Mouse (Mus musculus) adrenal gland, adult 2 months (tissue): ENCODE results near the gene Lrrc36. TPM values are rescaled to one million over a fixed set of nuclear protein-coding genes. Genes with fewer than 3 reads are reported as not detected.

Experiments used
- DNase-seq: peaks from one replicate; pipeline ENCODE4 v3.0.0; 2021
- long read RNA-seq: library from polyadenylated mRNA; stranded (forward); transcript quantifications from one replicate; pipeline ENCODE4 v2.0.0, GENCODE M21; 2021
- polyA plus RNA-seq: library from polyadenylated mRNA; depleted of rRNA; stranded (reverse); fragments of >200 nt; gene quantifications from 2 replicates; pipeline ENCODE4 v1.2.3, GENCODE M21; 2012; rRNA removed
- total RNA-seq, 2 experiments: library from RNA; stranded (reverse); gene quantifications; 2 replicates each; pipeline ENCODE4 v1.2.3; 2021

Lrrc36 gene
- 1 to 10 TPM; 2.7 to 3.0 TPM for total RNA-seq
- polyA plus RNA-seq: 1.3 and 1.5 TPM in 2 replicates
- long read RNA-seq, partial matches to known transcripts: 0 of 2 reads
- long read RNA-seq, other reads (novel, unspliced or antisense): 2 of 2 reads

DNA sequence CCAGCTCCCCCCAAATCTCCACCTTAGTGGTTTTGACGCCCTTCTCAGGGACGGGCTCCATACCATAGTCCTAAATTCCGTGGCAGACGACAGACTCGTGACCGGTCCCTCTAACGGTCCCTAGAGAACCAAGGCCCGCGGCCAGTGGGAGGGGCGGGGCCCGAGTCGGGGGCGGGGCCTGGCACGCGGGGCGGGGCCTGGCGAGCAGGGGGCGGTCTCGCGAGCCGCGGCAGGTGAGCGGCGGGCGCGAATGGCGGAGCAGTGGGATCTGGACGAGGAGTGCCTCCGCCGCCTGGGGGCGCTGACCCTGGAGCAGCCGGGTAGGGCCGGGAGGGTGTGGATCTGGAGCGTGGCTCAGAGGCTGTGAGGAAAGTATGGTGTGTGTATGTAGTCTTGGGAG, at the start of gene Lrrc36, which contains the start of gene Kctd19:
Gene Lrrc36 (plus strand): TSS at position 181 of the 400 bp plus-strand sequence.
Gene Kctd19 (minus strand): TSS at position 112 of the 400 bp plus-strand sequence.
- peak; percentile 62 for DNase-seq

DNA sequence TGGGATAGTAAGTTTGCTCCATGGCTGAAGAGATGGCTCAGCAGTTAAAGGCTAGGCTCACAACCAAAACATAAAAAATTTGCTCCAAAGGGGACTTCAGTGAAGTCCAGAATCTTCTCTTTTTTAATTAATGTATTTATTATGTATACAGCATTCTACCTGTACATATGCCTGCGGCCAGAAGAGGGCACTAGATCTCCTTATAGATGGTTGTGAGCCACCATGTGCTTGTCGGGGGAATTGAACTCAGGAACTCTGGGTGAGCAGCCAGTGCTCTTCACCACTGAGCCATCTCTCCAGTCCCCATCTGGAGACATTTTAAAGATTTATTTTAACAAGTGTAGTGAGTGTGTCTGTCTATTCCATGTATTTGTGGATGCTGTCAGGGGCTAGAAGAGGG, 46.3 kb upstream of the Lrrc36 start:
- DNase-seq: no peak

DNA sequence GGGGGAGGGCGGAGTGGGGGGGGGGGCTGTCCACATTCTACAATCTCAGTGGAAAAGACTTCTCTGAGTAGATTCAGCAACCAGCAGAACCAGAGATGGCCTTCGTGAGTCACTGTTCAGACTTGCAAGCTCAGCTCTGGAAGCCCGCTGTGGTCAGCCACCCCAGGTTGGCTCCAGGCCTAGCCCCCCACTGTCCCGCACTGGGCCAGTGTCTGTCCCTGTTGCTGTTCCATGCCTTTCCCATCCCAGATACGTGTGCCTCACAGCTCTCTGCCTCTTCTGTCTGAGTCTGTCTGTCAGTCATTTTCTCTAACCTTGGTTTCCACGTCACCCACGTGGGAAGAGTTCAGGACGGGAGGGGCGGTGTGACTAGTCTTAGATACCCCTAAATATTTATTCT, 40.9 kb upstream of the Lrrc36 start:
- peak; percentile 65 for DNase-seq

DNA sequence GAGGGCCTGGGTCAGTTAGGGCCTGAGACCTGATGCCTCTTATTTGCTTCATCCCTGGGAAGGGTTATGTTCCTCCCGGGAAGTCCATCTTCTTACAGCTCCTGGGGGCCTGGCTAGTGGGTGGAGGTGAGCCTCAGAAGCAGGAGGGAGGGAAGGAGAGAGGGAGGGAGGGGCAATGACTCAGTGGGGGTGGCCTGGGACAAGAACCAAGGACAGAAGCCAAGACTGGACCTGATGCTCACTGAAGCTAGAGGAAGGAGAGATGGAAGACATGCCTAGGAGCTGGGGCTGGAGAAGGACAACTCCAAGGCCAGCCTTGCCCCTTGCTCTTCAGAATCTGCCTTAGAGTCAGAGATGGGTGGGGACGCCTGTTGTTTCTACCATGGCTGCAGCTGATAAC, 40.3 kb upstream of the Lrrc36 start, which contains the start of gene Plekhg4:
Gene Plekhg4 (plus strand): TSS at position 243 of the 400 bp plus-strand sequence.
- DNase-seq: peak; percentile 80

DNA sequence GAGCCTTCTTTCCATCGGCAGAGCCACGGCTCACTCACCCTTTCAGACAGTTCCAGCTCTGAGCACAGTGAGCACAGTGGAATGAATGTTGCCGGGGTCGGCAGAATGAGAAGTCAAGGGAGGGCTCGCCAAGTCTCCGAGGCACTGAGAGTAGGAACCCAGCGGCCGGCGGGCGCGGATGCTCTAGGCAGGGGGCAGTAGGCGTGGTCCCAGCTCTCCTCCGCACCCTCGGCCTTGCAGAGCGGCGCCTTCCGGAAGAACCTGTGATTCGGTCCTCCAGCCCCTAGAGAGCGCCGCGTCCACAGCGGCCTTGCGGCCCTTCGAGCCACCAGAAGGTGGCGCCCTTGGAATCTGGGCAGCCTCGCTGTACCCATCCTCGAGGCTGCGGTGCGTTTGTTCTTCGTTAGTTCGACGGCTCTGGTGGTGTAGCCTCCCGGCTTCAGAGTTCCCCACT, 38.8 kb upstream of the Lrrc36 start:
- DNase-seq: no peak

DNA sequence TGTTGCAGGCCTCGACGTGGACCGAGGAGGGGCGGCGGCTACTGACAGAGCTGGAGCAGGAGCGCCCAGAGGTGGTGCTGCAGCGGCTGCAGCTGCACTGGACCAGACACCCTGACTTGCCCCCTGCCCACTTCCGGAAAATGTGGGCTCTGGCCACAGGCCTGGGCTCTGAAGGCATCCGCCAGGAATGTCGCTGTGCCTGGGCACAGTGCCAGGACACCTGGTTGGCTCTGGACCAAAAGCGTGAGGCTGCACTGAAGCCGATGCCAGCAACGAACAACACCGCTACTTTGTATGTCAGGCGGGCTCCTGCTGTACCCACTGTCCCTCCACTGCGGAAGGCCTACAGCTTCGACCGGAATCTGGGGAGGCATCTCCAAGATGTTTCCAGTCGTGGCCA, 34.7 kb upstream of the Lrrc36 start:
- DNase-seq: peak; percentile 28

DNA sequence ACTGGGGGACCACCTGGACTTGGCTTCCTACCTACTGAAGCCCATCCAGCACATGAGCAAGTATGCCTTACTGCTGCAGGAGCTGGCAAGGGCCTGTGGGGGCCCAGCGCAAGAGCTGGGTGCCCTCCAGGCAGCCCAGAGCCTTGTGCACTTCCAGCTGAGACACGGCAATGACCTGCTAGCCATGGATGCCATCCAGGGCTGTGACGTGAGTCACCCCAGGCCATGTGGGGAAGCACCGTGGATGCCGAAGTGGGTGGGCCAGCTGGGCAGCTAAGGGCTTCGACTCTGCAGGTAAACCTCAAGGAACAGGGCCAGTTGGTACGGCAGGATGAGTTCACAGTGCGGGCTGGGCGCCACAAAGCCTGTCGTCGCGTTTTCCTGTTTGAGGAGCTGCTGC, 33.1 kb upstream of the Lrrc36 start:
- peak; percentile 59 for DNase-seq

DNA sequence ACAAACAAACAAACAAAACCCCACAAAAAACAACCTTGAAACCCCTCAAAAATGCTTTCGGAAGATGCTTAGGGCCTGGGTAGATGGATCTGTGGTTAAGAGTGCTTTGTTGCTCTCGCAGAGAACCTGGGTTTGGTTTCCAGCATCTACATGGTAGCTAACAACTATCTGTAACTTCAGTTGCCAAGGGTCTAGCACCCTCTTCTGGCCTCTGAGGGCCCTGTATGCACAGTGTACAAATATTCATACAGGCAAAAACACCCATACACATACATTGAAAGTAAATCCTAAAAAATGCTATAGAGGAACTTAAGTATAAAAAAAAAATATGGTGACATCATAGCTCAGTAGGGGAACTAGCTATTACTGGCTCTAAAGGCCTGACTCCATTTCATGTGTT, 29.3 kb upstream of the Lrrc36 start:
- DNase-seq: no peak

DNA sequence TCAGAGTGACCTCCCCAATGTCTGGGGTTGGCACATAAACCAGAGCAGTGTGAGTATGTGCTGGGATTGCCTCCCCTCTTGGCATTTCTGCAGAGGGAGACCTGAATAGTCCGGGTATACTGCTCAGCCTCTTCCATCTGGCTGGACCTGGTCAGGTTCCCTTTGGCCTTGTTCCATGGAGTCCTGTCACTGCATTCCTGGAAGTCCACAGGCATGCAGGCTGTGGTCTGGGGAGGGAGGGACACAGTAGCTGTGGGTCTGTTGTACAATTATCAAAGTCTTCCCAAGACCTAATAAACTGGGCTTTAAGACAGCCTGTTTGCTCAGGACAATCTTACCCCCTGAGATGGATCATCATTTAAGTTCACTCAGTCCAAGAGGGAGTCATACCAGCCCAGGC, 26.2 kb upstream of the Lrrc36 start:
- no peak for DNase-seq

DNA sequence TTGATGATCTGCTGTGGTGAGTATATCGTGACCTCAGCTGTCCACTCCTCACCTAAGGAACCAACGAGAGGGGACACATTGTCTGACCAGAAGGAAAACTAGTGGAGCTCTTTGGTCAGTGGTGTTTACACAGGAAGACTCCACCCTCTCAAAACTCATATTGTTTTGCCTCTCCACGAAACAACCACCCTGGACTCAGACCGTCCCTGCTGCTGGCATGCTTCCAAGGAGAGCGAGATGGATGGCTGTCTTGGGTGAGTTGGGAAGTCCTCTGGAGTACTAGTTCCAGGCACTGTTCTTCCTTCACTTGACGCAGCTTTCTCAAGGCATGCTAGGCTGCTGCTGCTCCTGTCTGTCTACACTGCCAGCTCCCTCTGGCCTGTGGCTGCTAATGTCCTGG, 24.3 kb upstream of the Lrrc36 start:
- DNase-seq: no peak

DNA sequence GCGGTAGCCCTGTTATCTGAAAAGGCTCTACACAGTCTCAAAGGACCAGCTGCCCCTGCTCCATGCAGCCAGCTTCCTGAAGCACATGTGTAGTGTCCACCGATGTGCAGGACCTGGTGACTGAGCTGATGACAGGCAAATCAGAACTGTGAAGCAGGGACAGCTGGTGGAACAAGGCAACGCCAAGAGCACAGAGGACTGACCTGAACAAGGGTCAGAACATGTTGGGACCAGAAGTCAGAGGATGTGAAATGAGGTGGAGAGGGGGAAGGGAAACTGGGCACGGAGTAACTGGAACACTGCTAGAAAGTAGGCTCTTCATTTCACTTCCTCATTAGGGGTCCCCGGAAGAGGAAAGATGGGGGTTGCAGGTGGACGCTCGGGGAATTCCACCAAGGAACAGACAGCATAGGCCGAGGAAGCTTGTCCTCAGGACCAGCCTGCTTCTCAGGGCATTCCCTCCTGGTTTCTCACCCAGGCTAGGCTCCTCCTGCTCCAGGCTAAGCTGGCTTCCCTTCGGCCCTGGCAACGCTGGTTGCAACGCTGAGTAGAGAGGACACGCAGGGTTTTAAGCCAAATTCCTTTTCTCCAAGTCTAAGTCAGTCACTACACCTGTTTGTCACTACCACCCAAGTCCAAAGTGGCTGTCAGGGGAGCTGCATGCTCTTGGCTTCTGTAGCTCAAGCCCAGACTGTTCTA, 20.1 kb upstream of the Lrrc36 start:
- no peak for DNase-seq

DNA sequence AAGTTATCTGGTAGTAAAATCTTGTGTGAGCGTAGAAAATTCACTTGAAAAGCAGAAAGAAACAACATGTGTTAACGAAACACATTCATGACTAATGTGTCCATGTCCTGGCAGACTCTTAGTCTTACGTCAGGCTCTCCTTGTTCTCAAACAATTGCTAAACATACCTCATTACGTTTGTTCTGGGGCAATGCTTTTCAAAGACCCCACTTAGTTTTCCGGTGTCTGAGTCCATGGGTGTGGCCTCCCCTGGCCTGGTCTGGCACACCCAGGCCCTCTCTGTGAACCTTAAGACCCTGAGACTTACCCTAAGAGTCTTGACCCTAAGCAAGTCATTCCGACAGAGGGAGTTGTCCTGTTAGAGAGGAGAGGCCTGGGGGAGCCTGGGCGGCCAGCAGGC, 19.5 kb upstream of the Lrrc36 start:
- DNase-seq: no peak

DNA sequence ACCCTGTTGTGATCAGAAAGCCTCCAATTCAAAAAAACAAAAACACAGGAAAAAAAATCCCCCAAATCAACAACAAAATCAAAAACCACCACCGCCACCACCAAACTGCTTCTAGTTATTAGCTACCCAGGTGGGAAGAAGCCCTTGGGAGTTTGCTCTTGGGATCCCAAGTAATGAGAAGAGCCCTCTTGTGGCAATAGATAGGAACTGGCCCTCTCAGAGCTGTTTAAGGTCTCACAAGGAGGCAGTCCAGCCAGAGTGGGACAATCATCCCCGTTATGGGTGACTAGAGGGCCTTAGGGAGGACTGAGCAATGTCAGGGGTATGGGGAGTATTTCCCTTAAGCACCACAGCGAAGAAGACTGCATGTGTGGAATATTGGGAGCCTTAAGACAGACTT, 15.6 kb upstream of the Lrrc36 start:
- DNase-seq: peak; percentile 52

DNA sequence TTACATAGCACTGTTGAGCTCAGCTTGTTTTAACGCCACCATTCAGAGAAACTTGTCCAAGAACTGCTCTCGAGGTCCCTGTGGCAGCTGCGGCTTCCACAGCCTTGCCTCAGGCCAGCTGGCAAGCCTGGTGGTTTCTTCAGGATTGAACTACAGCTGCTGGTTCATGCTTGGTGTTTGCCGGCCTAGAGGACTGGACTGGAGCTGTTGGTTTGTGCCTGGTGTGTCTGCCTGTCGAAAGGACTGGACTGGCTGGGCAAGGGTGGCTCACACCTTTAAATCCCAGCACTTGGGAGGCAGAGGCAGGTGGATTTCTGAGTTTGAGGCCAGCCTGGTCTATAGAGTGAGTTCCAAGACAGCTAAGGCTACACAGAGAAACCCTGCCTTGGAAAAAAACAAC, 13.4 kb upstream of the Lrrc36 start:
- DNase-seq: no peak

DNA sequence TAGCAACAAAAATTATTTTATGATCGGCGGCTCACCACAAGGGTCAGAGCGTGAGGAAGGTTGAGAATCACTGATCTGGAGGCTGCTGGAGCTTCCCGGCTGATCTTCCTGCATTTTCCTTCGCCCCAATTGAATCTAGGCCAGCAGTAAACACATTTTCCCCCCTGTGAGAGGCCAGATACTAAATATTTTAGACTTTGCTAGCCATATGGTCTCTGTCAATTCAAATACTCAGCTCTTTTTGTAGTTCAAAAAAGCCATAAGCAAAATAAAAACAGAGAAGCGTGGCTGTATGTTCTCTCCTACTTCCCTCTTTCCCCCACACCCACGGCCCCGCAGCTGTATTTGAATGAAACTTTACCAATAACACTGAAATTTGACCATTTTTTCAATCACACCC, 9.9 kb upstream of the Lrrc36 start:
- DNase-seq: no peak

DNA sequence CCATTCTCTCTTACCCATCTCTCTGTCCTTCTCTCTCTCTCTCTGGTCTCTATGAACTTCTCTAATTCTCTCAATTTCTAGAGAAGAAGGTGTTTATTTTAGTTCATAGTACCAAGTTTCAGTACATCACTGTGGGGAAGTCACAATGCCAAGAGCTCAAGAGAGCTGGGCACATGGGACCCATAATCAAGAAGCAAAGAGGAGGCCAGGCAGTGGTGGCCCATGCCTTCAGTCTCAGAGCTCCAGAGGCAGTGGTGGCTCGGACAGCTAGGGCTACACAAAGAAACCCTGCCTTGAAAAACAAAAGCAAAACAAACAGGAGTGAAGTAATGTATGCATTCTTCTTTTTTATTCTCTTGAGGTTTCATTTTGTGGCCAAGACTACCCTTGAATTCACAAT, 8.9 kb upstream of the Lrrc36 start:
- no peak for DNase-seq

DNA sequence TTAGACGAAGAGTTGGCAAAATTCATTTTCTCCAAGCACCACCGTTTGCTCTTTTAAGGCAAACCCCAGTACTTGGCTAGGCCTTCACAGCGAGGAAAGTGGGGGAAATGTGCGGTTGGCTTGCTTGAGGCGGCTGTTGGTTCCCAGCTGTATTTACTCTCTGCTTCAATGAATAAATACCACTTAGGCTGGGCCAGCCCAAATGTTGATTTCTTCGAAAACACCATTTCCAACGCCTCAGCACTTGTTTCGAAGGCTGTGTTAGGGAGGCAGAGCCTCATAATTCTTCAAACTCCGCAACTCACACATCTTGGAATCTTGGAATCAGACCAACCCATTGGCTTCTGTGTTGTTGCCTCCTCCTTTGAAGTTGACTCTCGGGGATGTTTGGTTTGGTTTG, 7.0 kb upstream of the Lrrc36 start:
- no peak for DNase-seq

DNA sequence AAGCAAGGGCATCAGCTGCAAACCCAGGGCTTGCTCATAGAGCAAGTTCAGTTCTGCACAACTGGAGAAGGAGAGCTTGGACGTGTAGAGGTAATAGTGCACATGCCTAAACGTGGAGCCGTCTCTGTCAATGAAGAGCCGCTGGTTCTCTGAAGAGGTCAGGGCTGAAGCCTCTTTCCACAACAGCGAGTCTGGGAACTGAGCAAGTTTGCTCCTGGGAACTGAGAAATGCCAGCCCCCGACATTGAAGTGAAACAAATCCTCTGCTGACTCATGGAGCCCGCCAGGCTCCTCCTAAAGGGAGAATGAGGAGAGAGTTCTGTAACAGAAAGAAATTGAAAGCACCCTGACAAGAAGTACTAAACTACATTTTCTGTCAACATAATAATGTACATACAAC, 5.0 kb upstream of the Lrrc36 start:
- peak; percentile 48 for DNase-seq

DNA sequence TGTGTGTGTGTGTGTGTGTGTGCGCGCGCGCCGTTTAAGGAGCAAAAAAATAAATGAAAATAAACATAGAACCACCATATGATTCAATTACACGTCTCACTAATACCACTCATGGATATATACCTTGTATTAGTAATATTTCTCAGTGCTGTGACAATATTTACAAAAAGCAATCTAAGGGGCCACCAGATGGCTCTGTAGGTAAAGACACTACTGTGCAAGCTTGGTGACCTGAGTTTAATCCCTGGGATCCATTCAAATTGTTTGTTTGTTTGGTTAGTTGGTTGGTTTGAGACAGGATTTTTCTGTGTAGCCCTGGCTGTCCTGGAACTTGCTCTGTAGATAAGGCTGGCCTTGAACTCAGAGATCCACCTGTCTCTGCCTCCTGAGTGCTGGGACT, 3.4 kb upstream of the Lrrc36 start:
- DNase-seq: no peak

DNA sequence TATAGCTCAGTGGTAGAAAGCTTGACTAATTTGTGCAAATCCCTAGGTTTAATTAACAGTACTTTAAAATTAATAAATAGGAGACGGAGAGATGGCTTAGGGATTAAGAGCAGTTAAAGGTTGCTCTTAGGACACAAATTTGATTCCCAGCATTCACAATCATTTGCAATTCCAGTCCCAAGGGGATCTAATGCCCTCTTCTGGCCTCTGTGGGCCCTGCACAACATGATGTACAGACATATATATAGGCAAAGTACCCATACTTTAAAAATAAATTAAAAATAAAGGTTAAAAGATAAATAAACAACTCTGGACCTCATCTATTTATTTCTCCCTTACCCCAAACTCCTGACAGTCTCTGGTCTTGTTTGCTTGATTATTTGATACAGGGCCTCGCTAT, 5.6 kb downstream of the Lrrc36 start:
- DNase-seq: no peak

DNA sequence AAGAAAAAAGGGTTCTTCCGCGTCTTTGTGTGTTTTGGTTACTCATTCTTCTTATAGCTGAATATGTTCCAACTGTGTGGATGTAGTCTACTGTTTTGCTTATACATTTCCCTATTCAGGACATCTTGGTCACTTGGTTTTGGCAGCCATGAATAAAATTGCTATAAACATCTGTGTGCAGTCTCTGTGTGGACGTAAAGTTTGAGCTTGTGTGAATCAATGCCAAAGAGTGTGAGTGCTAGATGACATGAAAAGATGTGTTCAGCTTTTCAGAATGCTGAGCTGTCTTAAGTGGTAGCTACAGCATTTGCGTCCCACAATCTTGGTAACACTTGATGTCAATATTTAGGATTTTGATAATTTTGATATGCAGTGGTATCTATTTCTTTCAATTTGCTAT, 6.4 kb downstream of the Lrrc36 start:
- DNase-seq: no peak

DNA sequence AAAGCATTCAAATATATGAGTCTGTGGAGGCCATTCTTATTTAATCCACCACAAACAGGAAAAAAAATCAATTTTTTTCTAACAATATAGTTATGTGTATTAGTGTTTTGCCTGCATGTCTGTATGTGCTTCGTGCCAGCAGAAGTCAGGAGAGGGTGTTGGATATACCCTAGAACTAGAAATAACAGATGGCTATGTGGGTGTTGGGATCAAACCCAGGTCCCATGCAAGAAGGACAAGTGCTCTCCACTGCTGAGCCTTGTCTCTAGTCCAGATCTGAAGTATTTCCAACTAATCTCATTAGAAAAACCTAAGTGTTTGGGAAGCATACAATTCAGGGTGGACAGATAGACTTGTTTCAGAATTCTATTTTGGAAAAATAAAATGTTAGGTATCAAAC, 8.6 kb downstream of the Lrrc36 start:
- DNase-seq: no peak

DNA sequence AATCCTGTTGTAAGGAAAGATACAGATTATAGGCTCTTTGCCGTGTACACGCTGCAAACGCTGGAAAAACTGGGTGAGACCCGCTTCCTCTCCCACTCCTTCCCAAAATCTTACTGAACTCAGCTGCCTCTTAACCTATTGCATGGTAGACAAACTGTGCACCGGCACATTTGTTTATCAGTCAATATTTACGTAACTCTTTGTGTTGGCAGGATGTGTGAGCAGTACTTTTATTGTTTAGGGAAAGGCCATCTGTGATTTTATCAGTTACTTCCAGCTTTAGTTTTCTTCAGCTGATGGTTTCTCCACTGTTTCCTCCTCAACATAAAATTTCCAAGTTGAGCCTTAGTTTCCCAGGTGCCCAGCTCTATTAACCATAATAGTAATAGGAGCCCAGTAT, 13.5 kb downstream of the Lrrc36 start:
- no peak for DNase-seq
